Mouse (Mus musculus) liver, postnatal 0 days (tissue): Measurements from ENCODE around the gene Ppil4. TPM values are rescaled to one million over a fixed set of nuclear protein-coding genes. Genes with fewer than 3 reads are reported as not detected.
A peak's percentile ranks its signal among the peaks of the same experiment; 100 is the strongest.
"Not testable (repeated sequence)": the region's sequence is repeated elsewhere in the genome, so short reads cannot be mapped to it uniquely, and the experiment has no call there.

Experiments used
- ATAC-seq: fragments of 200-750 bp; cut with Nextera tagmentation; 2 replicates; pipeline ENCODE4 v1.8.0; 2017; ENCODE audit warnings: mild to moderate bottlenecking, moderate library complexity
- DNase-seq: peaks from one replicate; pipeline ENCODE4 v3.0.0-alpha.2; 2016
- H3K27ac ChIP-seq: fragments of 300-500 bp; sonication (generic); 2 replicates; pipeline ENCODE4 v1.5.1; 2014; ENCODE audit warnings: antibody characterized with exemption, moderate library complexity, mild to moderate bottlenecking, low read depth
- H3K27me3 ChIP-seq: fragments of 300-500 bp; sonication (generic); 2 replicates; pipeline ENCODE4 v1.6.1; 2014; ENCODE audit warnings: low read length, control low read depth, mixed read lengths; ENCODE audit not compliant: insufficient read depth
- H3K36me3 ChIP-seq: fragments of 300-500 bp; sonication (generic); replicated peaks from 2 replicates; pipeline ENCODE4 v1.6.1; 2014; ENCODE audit warnings: mild to moderate bottlenecking, control low read depth, low read length, moderate library complexity, mixed read lengths; ENCODE audit not compliant: insufficient read depth
- H3K4me1 ChIP-seq: fragments of 300-500 bp; sonication (generic); 2 replicates; pipeline ENCODE4 v1.6.1; 2014; ENCODE audit warnings: antibody characterized with exemption, mild to moderate bottlenecking, control low read depth; ENCODE audit not compliant: insufficient read depth
- H3K4me2 ChIP-seq: fragments of 300-500 bp; sonication (generic); 2 replicates; pipeline ENCODE4 v1.6.1; 2014; ENCODE audit warnings: low read depth, mild to moderate bottlenecking, low read length, moderate library complexity, mixed read lengths
- H3K4me3 ChIP-seq: fragments of 300-500 bp; sonication (generic); 2 replicates; pipeline ENCODE4 v1.5.1; 2014; ENCODE audit warnings: low read depth, low read length
- H3K9ac ChIP-seq: fragments of 300-500 bp; sonication (generic); replicated peaks from 2 replicates; pipeline ENCODE4 v1.6.1; 2014; ENCODE audit warnings: mild to moderate bottlenecking, moderate library complexity
- H3K9me3 ChIP-seq: fragments of 300-500 bp; sonication (generic); 2 replicates; pipeline ENCODE4 v1.6.1; 2016; ENCODE audit warnings: mild to moderate bottlenecking, control low read depth, low read length, mixed read lengths
- CTCF ChIP-seq: sonication (generic); IDR thresholded peaks from 2 replicates; pipeline ENCODE4 v1.5.1; 2016; ENCODE audit warnings: antibody characterized with exemption, low read depth
- EP300 ChIP-seq: IDR thresholded peaks from 2 replicates; pipeline ENCODE4 v1.6.1; 2016; ENCODE audit warnings: antibody characterized with exemption, low read depth, mild to moderate bottlenecking
- WGBS: fragments of 180-500 bp; shearing (Covaris S2); extraction: QIAGEN DNeasy Blood & Tissue Kit; methylation state at CpG from one replicate; pipeline ENCODE4 v1.1.7; 2014; ENCODE audit not compliant: insufficient replicate concordance; 5-methylcytosine and 5-hydroxymethylcytosine counted together
- polyA plus RNA-seq: library from polyadenylated mRNA; unstranded; fragments of >200 nt; fragmentation: Nextera tagmentation; extraction: Ambion mirVana; gene quantifications from 2 replicates; pipeline ENCODE4 v1.2.1, GENCODE M21; 2015

Ppil4 gene
- polyA plus RNA-seq = 14.1 and 14.2 TPM in 2 replicates

GRCm38 (mm10) chr10:7792751-7793385 is at the start of gene Ppil4, which contains the start of gene Ginm1:
TSS of gene Ppil4 (plus strand) at chr10:7792891.
TSS of gene Ginm1 (minus strand) at chr10:7792824.
- H3K27me3 ChIP-seq = no peaks in the 10 kb centered on the region
- peaks cover 28% of the 10 kb centered on the region for H3K36me3 ChIP-seq
- peak within 1 kb of the TSS; percentile 89 for H3K9ac ChIP-seq
- 1% methylated on average over 51 of the region's 52 CpGs for WGBS
- peak within 1 kb of the TSS; percentile 77 for H3K4me2 ChIP-seq
- peaks cover 12% of the 10 kb centered on the region for H3K4me1 ChIP-seq
- peak within 1 kb of the TSS; percentile 83 for H3K4me3 ChIP-seq
- peak within 1 kb of the TSS; percentile 85 for H3K27ac ChIP-seq
- no peak for TF ChIP-seq CTCF
- H3K9me3 ChIP-seq = no peaks in the 10 kb centered on the region
- ATAC-seq = peak; percentile 96
- DNase-seq = peak; percentile 93

DNA sequence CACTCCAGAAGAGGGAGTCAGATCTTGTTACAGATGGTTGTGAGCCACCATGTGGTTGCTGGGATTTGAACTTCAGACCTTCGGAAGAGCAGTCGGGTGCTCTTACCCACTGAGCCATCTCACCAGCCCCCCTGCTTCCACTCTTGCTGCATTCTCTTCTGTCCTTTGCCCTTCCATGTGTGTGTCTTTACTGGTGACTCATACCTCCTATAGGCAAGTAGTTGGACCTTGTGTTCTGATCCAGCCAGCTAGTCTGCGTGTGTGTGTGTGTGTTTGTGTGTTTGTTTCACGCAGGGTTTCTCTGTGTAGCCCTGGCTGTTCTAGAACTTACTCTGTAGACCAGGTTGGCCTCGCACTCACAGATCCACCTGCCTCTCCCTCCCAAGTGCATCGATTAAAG is 47.2 kb upstream of the Ppil4 start:
- H3K4me1 ChIP-seq, H3K9me3 ChIP-seq, H3K27ac ChIP-seq, H3K9ac ChIP-seq, H3K4me2 ChIP-seq, ATAC-seq, H3K4me3 ChIP-seq, DNase-seq, H3K27me3 ChIP-seq: not testable (repeated sequence)
- WGBS = 78% methylated on average over 6 of the region's 6 CpGs
- H3K36me3 ChIP-seq = peaks cover 36% of the 10 kb centered on the region

DNA sequence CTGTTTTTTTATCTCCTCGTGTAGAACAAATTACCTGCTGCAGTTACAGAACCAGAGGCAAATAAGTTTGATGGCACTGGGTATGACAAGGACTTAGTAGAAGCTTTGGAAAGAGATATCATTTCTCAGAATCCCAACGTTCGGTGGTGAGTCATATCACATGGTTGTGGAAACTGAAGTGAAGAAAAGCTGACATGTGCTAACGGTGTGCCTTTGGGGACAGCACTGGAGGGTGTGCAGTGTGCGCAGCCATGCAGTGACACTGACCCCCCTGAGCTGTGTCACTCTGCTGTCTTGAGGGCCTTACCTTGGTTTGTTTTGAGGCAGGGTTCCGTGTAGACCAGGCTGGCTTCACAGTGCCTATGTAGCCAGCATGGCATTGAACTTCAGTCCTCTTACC is 43.9 kb upstream of the Ppil4 start:
- Histone ChIP-seq H3K27ac (no peak overlapping the region), H3K9me3 (no peaks in the 10 kb centered on the region), H3K4me1 (no peaks in the 10 kb centered on the region), H3K36me3 (peaks cover 43% of the 10 kb centered on the region), H3K27me3 (no peaks in the 10 kb centered on the region), H3K4me2 (no peak overlapping the region), H3K4me3 (no peak overlapping the region), H3K9ac (no peak overlapping the region)
- ATAC-seq (no peak), DNase-seq (no peak)
- 80% methylated on average over 6 of the region's 6 CpGs for WGBS
- TF ChIP-seq CTCF (no peak), EP300 (no peak)

GRCm38 (mm10) chr10:7757544-7757943 is 35.1 kb upstream of the Ppil4 start:
- no peak for ATAC-seq
- Histone ChIP-seq H3K9ac (no peak overlapping the region), H3K4me1 (no peaks in the 10 kb centered on the region), H3K9me3 (no peaks in the 10 kb centered on the region), H3K36me3 (peaks cover 44% of the 10 kb centered on the region), H3K27ac (no peak overlapping the region), H3K4me3 (no peak overlapping the region), H3K4me2 (no peak overlapping the region), H3K27me3 (no peaks in the 10 kb centered on the region)
- DNase-seq = no peak
- TF ChIP-seq CTCF = no peak
- no peak for TF ChIP-seq EP300
- WGBS = 60% methylated on average over 2 of the region's 2 CpGs

GRCm38 (mm10) chr10:7772346-7772745 is 20.3 kb upstream of the Ppil4 start:
- Histone ChIP-seq H3K4me1 (no peaks in the 10 kb centered on the region), H3K27me3 (no peaks in the 10 kb centered on the region), H3K36me3 (peaks cover 59% of the 10 kb centered on the region), H3K4me3 (no peak overlapping the region), H3K4me2 (no peak overlapping the region), H3K27ac (peak overlapping the region; percentile 30; the same call in 1 of the 2 replicates), H3K9me3 (no peaks in the 10 kb centered on the region), H3K9ac (no peak overlapping the region)
- 86% methylated on average over 4 of the region's 4 CpGs for WGBS
- DNase-seq = no peak
- peak; percentile 71 for ATAC-seq
- TF ChIP-seq CTCF (no peak), EP300 (no peak)

DNA sequence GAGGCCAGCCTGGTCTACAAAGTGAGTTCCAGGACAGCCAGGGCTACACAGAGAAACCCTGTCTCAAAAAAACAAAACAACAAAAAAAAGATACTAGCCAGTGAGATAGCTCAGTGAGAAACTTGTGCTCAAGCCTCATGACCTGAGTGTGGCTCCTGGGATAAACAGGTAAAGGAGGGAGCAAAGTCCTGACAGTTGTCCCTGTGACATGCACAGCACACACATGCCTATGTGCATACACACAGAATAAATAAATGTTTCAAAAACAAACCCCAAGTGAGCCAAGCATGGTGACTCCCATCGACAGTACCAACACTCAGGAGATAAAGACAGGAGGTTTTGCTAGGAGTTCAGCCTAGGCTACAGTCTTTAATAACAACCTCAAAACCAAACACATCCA is 19.9 kb upstream of the Ppil4 start:
- Histone ChIP-seq H3K9ac (no peak overlapping the region), H3K4me1 (no peaks in the 10 kb centered on the region), H3K27ac (peak overlapping the region; percentile 40; the same call in 1 of the 2 replicates), H3K4me2 (no peak overlapping the region), H3K36me3 (peaks cover 58% of the 10 kb centered on the region), H3K27me3 (no peaks in the 10 kb centered on the region), H3K4me3 (no peak overlapping the region), H3K9me3 (no peaks in the 10 kb centered on the region)
- TF ChIP-seq CTCF (no peak), EP300 (no peak)
- ATAC-seq = peak; percentile 92
- 63% methylated on average over 1 of the region's 1 CpGs for WGBS
- no peak for DNase-seq
